Mouse (Mus musculus) limb, embryonic 12.5 days (tissue): Measurements from ENCODE around the gene Abcc1. TPM values are rescaled to one million over a fixed set of nuclear protein-coding genes. Genes with fewer than 3 reads are reported as not detected.
A peak's percentile ranks its signal among the peaks of the same experiment; 100 is the strongest.

Experiments used
- ATAC-seq: fragments of 200-750 bp; cut with Nextera tagmentation; 2 replicates; pipeline ENCODE4 v1.8.0; 2017; ENCODE audit warnings: low read depth, moderate TSS enrichment; ENCODE audit not compliant: insufficient number of reproducible peaks, insufficient read depth, low FRiP score, low TSS enrichment
- H3K27ac ChIP-seq: fragments of 300-500 bp; sonication (generic); 2 replicates; pipeline ENCODE4 v1.5.1; 2016; ENCODE audit warnings: mild to moderate bottlenecking, moderate library complexity
- H3K27me3 ChIP-seq: fragments of 300-500 bp; sonication (generic); 2 replicates; pipeline ENCODE4 v1.6.1; 2016; ENCODE audit warnings: mild to moderate bottlenecking, moderate library complexity
- H3K36me3 ChIP-seq: fragments of 300-500 bp; sonication (generic); 2 replicates; pipeline ENCODE4 v1.6.1; 2016; ENCODE audit warnings: mild to moderate bottlenecking, moderate library complexity
- H3K4me1 ChIP-seq: fragments of 300-500 bp; sonication (generic); replicated peaks from 2 replicates; pipeline ENCODE4 v1.6.1; 2016
- H3K4me2 ChIP-seq: fragments of 300-500 bp; sonication (generic); 2 replicates; pipeline ENCODE4 v1.6.1; 2016; ENCODE audit warnings: mild to moderate bottlenecking, moderate library complexity
- H3K4me3 ChIP-seq: fragments of 300-500 bp; sonication (generic); replicated peaks from 2 replicates; pipeline ENCODE4 v1.5.1; 2016; ENCODE audit warnings: mild to moderate bottlenecking
- H3K9ac ChIP-seq: fragments of 300-500 bp; sonication (generic); replicated peaks from 2 replicates; pipeline ENCODE4 v1.6.1; 2016; ENCODE audit warnings: mild to moderate bottlenecking, moderate library complexity
- H3K9me3 ChIP-seq: fragments of 300-500 bp; sonication (generic); 2 replicates; pipeline ENCODE4 v1.6.1; 2016; ENCODE audit warnings: mild to moderate bottlenecking, moderate library complexity
- WGBS: fragments of 180-500 bp; shearing (Covaris S2); methylation state at CpG from one replicate; pipeline ENCODE4 v1.1.7; 2016; 5-methylcytosine and 5-hydroxymethylcytosine counted together
- polyA plus RNA-seq: library from polyadenylated mRNA; unstranded; fragments of >200 nt; fragmentation: Nextera tagmentation; extraction: Ambion mirVana; gene quantifications from 2 replicates; pipeline ENCODE4 v1.2.1, GENCODE M21; 2016

Abcc1 gene
- polyA plus RNA-seq, 1 experiment from 2014 or later, result 9.6 TPM

- ATAC-seq, result no peak
- no peak overlapping the region for H3K27ac ChIP-seq
- no peak overlapping the region for H3K4me2 ChIP-seq
- no peak overlapping the region for H3K4me3 ChIP-seq
- no peaks in the 10 kb centered on the region for H3K9me3 ChIP-seq
- no peak overlapping the region for H3K9ac ChIP-seq
- peaks cover 15% of the 10 kb centered on the region for H3K4me1 ChIP-seq
- WGBS, result 55% methylated on average over 1 of the region's 1 CpGs
- no peaks in the 10 kb centered on the region for H3K27me3 ChIP-seq
- H3K36me3 ChIP-seq, result no peaks in the 10 kb centered on the region
Observed at GRCm38 (mm10) chr16:14358531-14358930, 2.8 kb upstream of the Abcc1 start.

- Histone ChIP-seq H3K4me3 (peak overlapping the region; percentile 82), H3K4me2 (peak overlapping the region; percentile 86), H3K27me3 (no peaks in the 10 kb centered on the region), H3K9ac (peak overlapping the region; percentile 82), H3K9me3 (no peaks in the 10 kb centered on the region), H3K27ac (peak overlapping the region; percentile 66), H3K4me1 (peaks cover 15% of the 10 kb centered on the region), H3K36me3 (no peaks in the 10 kb centered on the region)
- ATAC-seq, result peak; percentile 23; the same call in 1 of the 2 replicates
- 4% methylated on average over 7 of the region's 7 CpGs for WGBS
Observed at GRCm38 (mm10) chr16:14360931-14361330, 427 bp upstream of the Abcc1 start.

DNA sequence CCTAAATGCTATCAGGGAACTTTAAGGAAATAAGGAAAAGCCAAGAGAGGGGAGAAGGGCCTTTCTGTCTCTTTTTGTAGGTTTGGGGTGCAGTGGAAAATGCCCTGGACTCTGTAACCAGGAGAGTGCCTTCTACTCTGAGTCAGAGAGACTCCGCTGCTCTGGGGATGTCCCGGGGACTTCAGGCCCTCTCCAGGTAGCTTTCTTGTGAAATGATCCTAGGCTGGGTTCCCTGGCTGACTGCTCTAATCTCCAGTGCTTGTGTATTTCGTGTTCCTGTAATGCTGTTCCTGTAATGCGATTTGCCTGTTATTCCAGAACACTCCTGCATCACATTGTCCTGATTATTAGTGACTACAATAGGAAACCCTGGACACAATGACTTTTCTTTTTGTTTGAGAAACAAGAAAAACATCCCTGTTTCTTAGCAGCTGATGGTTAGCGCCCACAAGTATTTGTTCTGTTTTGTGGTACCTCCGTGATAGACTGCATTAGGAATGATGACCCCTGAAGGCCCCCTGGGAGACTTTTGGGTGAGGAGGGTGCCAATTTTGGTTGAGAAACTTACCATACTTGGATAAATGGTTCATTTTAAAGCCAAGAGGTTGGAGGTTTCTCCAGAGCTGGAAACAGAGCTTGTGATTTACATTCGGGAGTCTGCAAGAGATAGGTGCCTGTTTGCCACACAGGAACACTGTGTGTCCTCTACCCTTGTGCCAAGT is 902 bp downstream of the Abcc1 start:
- no peak overlapping the region for H3K27ac ChIP-seq

DNA sequence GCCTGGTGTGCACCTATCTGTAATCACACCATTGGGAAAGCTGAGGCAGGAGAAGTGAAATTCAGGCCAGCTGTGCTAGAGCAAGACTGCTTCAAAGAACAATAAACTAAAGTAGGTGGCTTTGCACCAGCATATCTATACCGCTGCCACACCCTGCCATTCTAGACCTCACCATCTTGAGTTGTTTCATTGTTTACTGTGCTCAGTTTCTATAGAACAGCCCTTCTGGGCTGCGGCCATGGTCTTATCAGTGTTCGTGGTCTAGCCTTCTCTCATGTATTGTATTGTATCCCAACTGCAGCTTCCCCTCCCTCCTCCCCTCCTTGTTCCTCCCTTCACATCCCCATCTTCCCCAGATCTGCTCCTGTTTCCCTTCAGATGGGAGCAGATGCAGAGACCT is 2.1 kb downstream of the Abcc1 start:
- no peak for ATAC-seq
- no peak overlapping the region for H3K4me2 ChIP-seq
- H3K36me3 ChIP-seq, result no peaks in the 10 kb centered on the region
- H3K27ac ChIP-seq, result no peak overlapping the region
- no peak overlapping the region for H3K9ac ChIP-seq
- no peaks in the 10 kb centered on the region for H3K27me3 ChIP-seq
- WGBS, result 89% methylated on average over 3 of the region's 3 CpGs
- H3K9me3 ChIP-seq, result no peaks in the 10 kb centered on the region
- H3K4me3 ChIP-seq, result no peak overlapping the region
- peaks cover 15% of the 10 kb centered on the region for H3K4me1 ChIP-seq

More for the DNA sequence above, 902 bp downstream of the Abcc1 start:
- H3K9me3 ChIP-seq, result no peaks in the 10 kb centered on the region
- no peaks in the 10 kb centered on the region for H3K36me3 ChIP-seq
- peak overlapping the region; percentile 86 for H3K4me2 ChIP-seq
- peak overlapping the region; percentile 82 for H3K9ac ChIP-seq
- H3K4me1 ChIP-seq, result peaks cover 15% of the 10 kb centered on the region
- H3K4me3 ChIP-seq, result peak overlapping the region; percentile 82
- ATAC-seq, result no peak
- H3K27me3 ChIP-seq, result no peaks in the 10 kb centered on the region
- 32% methylated on average over 7 of the region's 7 CpGs for WGBS

DNA sequence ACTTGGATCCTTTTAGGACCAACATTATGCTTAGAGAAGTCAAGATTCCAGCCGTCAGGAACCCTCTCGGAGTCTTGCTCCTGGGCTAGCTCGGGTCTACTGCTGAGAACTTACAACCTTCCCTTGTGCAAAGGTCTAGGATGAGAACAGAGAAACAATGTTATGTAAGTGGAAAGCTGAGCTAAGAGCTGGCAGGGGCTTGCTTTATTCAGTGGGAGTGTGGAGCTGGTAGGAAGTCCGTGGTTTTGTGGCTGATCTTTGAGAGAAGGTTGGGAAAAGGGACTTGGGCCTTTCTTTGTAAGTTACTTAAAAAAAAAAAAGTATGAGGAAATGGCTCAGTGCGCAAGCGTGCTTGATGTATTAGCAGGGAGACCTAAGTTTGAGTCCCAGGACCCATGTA is 2.7 kb downstream of the Abcc1 start:
- no peak overlapping the region for H3K4me3 ChIP-seq
- H3K27me3 ChIP-seq, result no peaks in the 10 kb centered on the region
- H3K9me3 ChIP-seq, result no peaks in the 10 kb centered on the region
- no peak overlapping the region for H3K27ac ChIP-seq
- ATAC-seq, result no peak
- no peaks in the 10 kb centered on the region for H3K36me3 ChIP-seq
- peaks cover 15% of the 10 kb centered on the region for H3K4me1 ChIP-seq
- 94% methylated on average over 6 of the region's 6 CpGs for WGBS
- H3K4me2 ChIP-seq, result no peak overlapping the region
- no peak overlapping the region for H3K9ac ChIP-seq

DNA sequence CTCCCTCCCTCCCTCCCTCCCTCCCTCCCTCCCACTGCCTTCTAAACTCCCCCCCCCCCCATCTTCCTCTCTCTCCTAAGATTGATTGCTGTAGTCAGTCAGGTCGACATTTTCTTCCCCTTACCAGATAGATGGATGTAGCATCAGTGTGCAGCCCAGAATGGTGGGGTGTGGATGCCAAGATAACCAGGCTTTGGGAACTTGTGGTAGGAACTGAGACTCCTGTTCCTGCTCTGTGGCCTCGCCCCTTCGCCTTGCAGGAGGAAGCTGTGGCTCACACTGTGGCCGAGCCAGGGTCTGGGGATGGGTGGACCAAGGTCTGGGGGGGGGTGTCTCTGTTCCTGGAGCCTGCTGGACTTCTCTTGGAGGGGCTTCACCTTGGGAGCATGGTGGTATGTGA is 4.1 kb downstream of the Abcc1 start:
- Histone ChIP-seq H3K4me2 (no peak overlapping the region), H3K4me1 (peaks cover 23% of the 10 kb centered on the region), H3K27me3 (no peaks in the 10 kb centered on the region), H3K9ac (no peak overlapping the region), H3K4me3 (no peak overlapping the region), H3K9me3 (no peaks in the 10 kb centered on the region), H3K27ac (no peak overlapping the region), H3K36me3 (no peaks in the 10 kb centered on the region)
- ATAC-seq, result no peak
- WGBS, result 73% methylated on average over 4 of the region's 4 CpGs

DNA sequence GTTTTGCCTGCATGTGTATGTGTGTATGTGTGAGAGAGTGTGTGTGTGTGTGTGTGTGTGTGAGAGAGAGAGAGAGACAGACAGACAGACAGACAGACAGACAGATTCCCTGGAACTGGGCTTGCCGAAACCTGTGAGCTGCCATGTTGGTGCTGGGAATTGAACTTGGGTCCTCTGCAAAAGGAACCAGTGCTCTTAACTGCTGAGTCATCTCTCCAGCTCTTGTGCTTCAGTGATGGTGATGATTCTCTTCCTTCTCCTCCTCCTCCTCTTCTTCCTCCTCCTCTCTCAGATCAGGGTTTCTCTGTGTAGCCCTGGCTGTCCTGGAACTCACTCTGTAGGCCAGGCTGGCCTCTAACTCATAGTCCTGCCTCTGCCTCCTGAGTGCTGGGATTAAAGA is 4.7 kb downstream of the Abcc1 start:
- Histone ChIP-seq H3K27ac (no peak overlapping the region), H3K4me1 (peaks cover 22% of the 10 kb centered on the region), H3K27me3 (no peaks in the 10 kb centered on the region), H3K4me3 (no peak overlapping the region), H3K9ac (no peak overlapping the region), H3K36me3 (no peaks in the 10 kb centered on the region), H3K4me2 (no peak overlapping the region), H3K9me3 (no peaks in the 10 kb centered on the region)
- 100% methylated on average over 1 of the region's 1 CpGs for WGBS
- ATAC-seq, result no peak

DNA sequence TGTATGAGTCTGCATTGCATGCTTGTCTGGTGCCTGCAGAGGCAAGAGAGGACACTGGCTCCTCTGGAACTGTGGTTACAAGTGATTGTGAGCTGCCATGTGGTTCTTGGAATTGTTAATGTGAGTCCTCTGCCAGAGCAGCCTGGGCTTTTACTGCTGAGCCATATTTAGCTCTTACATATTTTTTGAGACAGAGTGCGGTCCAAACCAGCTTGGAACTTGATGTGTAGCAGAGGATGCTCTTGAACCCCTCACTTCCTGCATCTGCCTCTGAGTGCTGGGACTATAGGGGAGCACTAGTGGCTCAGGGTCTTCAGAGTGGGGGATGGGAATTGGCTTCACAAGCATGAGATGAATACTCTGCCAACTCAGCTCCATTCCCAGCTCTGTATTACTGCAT is 10.0 kb downstream of the Abcc1 start:
- no peak for ATAC-seq
- H3K4me1 ChIP-seq, result peaks cover 13% of the 10 kb centered on the region
- H3K9me3 ChIP-seq, result no peaks in the 10 kb centered on the region
- no peak overlapping the region for H3K9ac ChIP-seq
- H3K4me2 ChIP-seq, result no peak overlapping the region
- no peaks in the 10 kb centered on the region for H3K27me3 ChIP-seq
- H3K36me3 ChIP-seq, result no peaks in the 10 kb centered on the region
- no peak overlapping the region for H3K27ac ChIP-seq
- 68% methylated on average over 1 of the region's 1 CpGs for WGBS
- no peak overlapping the region for H3K4me3 ChIP-seq

DNA sequence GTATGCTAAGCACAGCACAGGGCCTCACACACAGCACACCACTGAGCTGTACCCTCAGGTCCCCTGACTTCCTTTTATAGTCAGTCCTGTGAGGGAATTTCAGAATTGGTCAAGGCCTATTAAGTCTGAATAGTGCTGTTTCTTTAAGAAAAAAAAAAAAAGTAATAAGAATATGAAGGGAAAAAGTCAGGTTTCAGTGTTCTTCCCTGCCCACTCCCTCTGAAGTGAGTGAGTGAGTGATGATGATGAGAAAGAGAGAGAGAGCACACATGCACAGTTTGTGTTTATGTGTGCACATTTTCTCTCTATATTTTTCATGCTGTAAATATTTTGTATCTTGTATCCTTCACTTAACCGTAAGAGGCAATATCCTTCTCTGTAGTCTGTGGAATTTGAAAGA is 11.0 kb downstream of the Abcc1 start:
- no peak for ATAC-seq
- H3K27me3 ChIP-seq, result no peaks in the 10 kb centered on the region
- no peaks in the 10 kb centered on the region for H3K9me3 ChIP-seq
- no peak overlapping the region for H3K27ac ChIP-seq
- peaks cover 13% of the 10 kb centered on the region for H3K4me1 ChIP-seq
- no peaks in the 10 kb centered on the region for H3K36me3 ChIP-seq
- no peak overlapping the region for H3K4me2 ChIP-seq
- H3K9ac ChIP-seq, result no peak overlapping the region
- no peak overlapping the region for H3K4me3 ChIP-seq
- 88% methylated on average over 1 of the region's 1 CpGs for WGBS

DNA sequence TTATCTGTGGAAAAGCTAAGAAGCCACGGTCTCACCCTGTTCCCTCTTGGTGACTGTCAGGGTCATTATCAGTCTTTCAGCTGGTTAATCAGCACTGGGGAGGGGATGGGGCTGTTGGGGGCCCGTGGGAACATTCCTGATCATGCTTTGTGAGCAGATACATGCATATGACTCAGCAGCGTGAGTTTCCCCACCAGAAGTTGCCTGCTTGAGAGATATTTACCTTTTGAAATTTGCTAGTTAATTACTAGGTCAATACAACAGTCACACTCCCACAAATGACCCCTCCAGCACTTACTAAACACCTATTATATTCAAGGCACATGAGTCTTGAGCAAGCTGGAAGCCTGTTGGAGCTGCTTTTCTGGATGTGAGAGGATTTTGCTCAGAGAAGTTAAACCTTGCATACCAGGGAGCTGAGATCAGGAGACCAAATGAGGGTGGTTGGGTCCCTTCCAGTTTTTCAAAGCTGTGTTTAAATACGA is 11.5 kb downstream of the Abcc1 start:
- Histone ChIP-seq H3K4me1 (peaks cover 13% of the 10 kb centered on the region), H3K27me3 (no peaks in the 10 kb centered on the region), H3K27ac (no peak overlapping the region), H3K4me3 (no peak overlapping the region), H3K4me2 (no peak overlapping the region), H3K9me3 (no peaks in the 10 kb centered on the region), H3K9ac (no peak overlapping the region), H3K36me3 (no peaks in the 10 kb centered on the region)
- WGBS, result 76% methylated on average over 4 of the region's 4 CpGs
- no peak for ATAC-seq

GRCm38 (mm10) chr16:14375942-14376341 is 14.6 kb downstream of the Abcc1 start:
- no peaks in the 10 kb centered on the region for H3K9me3 ChIP-seq
- 91% methylated on average over 1 of the region's 1 CpGs for WGBS
- no peak overlapping the region for H3K4me3 ChIP-seq
- peaks cover 4% of the 10 kb centered on the region; the same call in 1 of the 2 replicates for H3K4me1 ChIP-seq
- no peak overlapping the region for H3K27ac ChIP-seq
- no peaks in the 10 kb centered on the region for H3K27me3 ChIP-seq
- no peaks in the 10 kb centered on the region for H3K36me3 ChIP-seq
- ATAC-seq, result no peak
- H3K4me2 ChIP-seq, result no peak overlapping the region
- no peak overlapping the region for H3K9ac ChIP-seq

- Histone ChIP-seq H3K9me3 (no peaks in the 10 kb centered on the region), H3K4me3 (no peak overlapping the region), H3K27ac (no peak overlapping the region), H3K36me3 (no peaks in the 10 kb centered on the region), H3K9ac (no peak overlapping the region), H3K4me2 (no peak overlapping the region), H3K27me3 (no peaks in the 10 kb centered on the region), H3K4me1 (peaks cover 4% of the 10 kb centered on the region; the same call in 1 of the 2 replicates)
- no peak for ATAC-seq
- WGBS, result 74% methylated on average over 2 of the region's 2 CpGs
Observed at GRCm38 (mm10) chr16:14376352-14376751, 15.0 kb downstream of the Abcc1 start.
